Mouse (Mus musculus) lung, postnatal 10 days (tissue): ENCODE measurements around the gene Gdpd2.
A peak's percentile ranks its signal among the peaks of the same experiment; 100 is the strongest.

ENCODE experiments used
- DNase-seq: peaks from one replicate; pipeline ENCODE4 v3.0.0; 2021

Gdpd2 gene

DNA sequence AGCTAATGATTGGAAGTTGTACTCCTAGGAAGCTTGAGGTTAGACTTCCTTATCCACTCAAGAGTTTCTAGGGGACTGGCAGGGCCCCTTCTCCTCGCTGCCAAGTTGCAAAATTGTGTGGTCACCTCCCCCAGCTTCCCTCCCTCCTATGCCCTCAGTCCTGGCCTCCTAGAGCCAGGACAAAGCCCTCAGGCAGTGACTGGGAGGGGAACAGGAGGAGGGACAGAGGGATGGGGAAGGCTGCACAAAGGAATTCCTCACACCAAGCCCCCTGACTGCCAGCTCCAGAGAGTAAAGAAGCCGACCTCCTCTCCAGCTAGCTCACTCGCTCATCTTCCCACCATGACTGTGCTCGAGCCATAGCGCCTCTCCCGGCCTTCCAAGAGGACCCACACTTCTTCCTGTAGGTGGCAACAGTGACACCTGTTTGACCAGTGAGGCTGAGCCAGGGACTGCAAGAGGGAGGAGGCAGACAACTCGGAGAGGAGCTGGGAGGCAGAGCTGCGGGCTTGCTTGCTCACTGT is at the start of gene Gdpd2:
Gene Gdpd2 (plus strand): TSS at position 209 of the 524 bp plus-strand sequence.
- DNase-seq: peak; percentile 38

- DNase-seq: peak; percentile 12
These were observed 43.1 kb upstream of the Gdpd2 start for GRCm38 (mm10) chrX:100686527-100686926.

DNA sequence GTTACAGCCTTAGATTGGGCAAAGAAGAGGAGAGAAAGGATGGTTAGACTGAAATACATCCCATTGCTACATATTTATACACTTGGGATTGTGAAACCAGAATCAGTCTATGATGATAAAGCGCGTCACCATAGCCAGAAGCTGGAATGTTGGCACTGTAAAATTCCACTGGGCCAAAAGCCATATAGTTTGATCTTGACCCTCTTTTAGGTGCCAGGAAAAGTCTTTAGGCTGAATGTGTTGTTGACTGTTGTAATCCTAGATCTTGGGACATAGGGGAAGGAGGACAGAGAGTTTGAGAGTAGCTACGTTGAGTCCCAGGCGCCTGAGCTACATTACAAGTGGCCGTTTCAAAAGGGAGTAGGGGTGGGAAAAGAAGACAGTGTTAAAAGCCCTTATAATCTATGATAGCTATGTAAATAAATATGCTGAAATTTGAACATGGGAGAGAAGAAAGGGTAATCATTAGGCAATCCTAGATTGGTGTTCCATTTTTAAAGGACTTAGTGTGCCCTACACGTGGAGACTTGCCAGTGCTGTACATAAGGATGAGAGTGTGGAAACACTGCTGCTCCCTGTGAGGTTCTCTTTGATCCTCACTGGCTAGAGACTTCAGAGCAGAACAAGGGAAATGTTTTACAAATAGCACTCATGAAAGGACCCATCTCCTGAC is 42.2 kb upstream of the Gdpd2 start:
- peak; percentile 53 for DNase-seq

GRCm38 (mm10) chrX:100688033-100688370 is 41.7 kb upstream of the Gdpd2 start:
- no peak for DNase-seq

GRCm38 (mm10) chrX:100696776-100697175 is 32.9 kb upstream of the Gdpd2 start:
- DNase-seq: no peak

GRCm38 (mm10) chrX:100708032-100708431 is 21.6 kb upstream of the Gdpd2 start:
- DNase-seq: no peak

DNA sequence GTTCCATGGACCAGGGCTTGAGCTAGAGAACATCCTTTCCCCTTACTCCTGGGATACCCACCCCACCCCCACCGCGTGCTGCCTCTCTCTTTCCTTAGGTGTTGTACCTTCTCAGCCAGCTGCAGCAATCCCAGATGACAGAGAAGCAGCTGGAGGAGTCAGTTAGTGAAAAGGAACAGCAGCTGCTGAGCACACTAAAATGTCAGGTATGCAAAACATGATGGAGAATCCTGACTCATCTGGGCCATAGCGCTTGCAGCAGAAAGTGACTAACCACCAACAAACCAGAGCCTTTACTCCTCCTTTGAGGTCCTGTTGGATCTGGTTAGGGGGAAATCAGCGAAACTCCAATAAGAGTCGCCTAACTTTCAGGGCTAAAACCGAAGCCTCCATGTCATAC is 13.5 kb upstream of the Gdpd2 start:
- DNase-seq: no peak

DNA sequence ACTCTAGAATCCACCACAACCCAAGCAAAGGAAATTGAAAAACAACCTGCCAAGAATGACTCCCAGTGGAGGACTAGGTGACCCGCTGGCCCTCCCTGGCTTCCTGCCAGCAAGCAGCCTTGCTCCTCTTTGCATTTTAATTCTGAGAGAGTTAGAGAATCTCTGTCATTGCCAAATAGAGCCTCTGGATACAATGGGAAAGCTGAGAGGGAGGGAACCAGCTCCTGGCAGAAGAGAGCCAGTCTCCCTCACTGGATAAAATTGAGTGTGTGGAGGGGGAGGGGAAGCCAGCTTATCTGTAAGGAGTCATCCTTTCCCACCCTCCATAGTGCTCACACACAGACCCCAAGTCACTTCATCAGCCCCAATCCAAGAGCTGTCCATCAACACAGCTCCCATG is 726 bp upstream of the Gdpd2 start:
- DNase-seq: peak; percentile 9

DNA sequence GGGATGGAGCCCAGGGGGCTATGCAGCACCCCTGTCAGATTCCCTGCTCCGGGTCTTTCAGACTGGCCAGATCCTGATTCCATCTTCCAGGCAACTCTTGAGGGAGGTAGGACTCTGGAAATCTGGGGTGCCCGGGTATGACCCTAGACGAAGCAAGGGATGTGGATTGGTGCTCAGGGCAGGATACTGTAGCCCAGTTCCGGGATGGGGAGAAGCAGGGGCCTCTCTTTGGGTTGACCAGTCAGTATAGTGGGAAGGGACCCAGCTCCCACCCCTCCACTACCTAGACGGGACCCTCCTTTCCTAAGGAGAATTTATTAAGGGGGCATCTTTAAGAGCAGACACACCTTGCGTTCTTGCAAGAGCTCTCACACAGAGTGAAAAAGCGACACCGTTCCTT is 593 bp downstream of the Gdpd2 start:
- no peak for DNase-seq

GRCm38 (mm10) chrX:100734359-100734758 is 4.7 kb downstream of the Gdpd2 start:
- no peak for DNase-seq

DNA sequence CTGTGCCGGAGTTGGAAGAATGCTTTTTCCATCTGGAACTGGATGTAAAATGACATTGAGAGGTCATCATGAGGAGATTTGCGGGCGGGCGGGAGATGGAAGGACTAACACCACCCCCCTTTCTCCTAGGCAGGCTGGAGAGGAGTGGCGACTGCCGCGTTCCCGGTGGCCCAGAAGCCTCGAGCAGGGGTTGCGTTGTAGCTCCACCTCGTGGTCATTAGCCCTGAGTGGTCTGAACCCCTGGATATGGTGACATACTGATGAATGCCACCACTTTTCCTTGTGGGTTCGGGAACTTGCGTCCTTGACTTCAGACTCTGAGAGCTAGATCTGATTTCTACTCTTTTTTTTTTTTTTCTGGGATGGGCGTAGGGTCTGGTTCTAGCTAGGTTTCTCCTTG is 9.2 kb downstream of the Gdpd2 start:
- peak; percentile 80 for DNase-seq

- DNase-seq: peak; percentile 1
These were observed 9.8 kb downstream of the Gdpd2 start for GRCm38 (mm10) chrX:100739443-100739842.

- peak; percentile 50 for DNase-seq
These were observed 11.1 kb downstream of the Gdpd2 start for GRCm38 (mm10) chrX:100740785-100741184.

DNA sequence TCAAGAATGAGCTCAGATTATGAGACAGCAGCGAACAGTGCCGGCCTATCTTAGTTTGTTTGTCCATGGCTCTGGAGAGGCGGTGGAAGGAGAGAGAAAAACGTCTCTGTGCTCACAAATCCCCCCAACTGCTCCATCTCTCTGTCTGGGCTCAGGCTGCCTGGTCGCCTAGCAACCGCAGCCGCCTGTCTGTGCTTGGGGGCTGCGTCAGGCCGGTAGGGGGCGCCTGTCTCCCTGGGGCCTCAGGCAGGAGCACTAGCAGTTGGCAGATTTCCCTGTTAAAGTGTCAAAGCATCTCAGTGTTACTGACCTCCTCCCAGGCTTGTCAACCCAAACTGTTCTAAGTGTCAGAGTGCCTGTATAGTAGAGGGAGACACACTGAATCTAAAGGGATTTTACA is 12.3 kb downstream of the Gdpd2 start:
- DNase-seq: peak; percentile 72

GRCm38 (mm10) chrX:100765855-100766254 is 36.2 kb downstream of the Gdpd2 start:
- no peak for DNase-seq

- peak; percentile 32 for DNase-seq
These were observed 37.7 kb downstream of the Gdpd2 start, which contains the start of gene Dlg3 for GRCm38 (mm10) chrX:100767181-100767884. Gene Dlg3 (plus strand): TSS chrX:100767722.

- no peak for DNase-seq
These were observed 38.4 kb downstream of the Gdpd2 start for GRCm38 (mm10) chrX:100767885-100768626.

- no peak for DNase-seq
These were observed 39.6 kb downstream of the Gdpd2 start for GRCm38 (mm10) chrX:100769281-100769680.

DNA sequence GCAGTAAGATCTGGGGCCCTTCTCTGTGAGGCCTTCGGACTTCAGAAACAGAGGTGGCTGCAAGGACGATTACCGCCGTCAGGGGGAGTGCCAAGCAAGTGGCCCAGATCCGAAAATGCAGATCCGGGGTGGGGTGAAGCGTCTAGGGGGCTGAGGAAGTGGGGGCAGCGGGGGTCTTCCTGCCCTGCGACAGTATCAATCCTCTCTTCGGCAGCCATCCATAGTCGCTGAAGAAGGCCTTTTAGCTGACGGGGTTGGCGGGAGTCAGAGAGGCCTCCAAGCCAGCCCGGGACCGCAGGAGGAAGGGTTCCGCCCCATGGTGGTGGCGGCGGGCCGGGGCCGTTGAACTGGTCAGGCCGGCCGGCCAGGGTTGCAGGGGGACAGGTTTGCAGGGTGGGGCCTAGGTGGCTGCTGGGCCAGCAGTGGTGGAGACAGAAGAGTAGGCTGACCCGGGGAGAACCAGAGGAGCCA is 44.7 kb downstream of the Gdpd2 start:
- DNase-seq: peak; percentile 81

DNA sequence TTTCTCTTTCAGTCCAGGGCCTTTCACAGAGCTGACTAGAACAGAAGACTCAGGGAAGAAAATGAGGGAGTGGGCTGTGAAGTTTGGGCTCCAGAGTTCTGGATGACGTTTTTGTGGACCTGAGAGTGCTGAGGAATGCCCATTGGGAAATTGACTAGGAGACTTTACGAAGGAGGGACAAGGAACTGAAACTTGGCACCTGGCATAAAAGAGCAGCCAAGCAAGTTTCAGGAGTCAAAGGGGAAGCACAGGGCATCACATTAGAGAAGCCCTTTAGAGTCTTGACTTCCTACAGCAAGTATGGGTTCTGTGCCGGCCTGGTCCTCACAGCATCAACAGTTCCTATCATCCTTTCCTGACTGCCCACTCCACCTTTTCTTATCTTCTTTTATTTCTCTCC is 45.7 kb downstream of the Gdpd2 start:
- DNase-seq: no peak

GRCm38 (mm10) chrX:100776494-100776893 is 46.8 kb downstream of the Gdpd2 start:
- DNase-seq: peak; percentile 73

DNA sequence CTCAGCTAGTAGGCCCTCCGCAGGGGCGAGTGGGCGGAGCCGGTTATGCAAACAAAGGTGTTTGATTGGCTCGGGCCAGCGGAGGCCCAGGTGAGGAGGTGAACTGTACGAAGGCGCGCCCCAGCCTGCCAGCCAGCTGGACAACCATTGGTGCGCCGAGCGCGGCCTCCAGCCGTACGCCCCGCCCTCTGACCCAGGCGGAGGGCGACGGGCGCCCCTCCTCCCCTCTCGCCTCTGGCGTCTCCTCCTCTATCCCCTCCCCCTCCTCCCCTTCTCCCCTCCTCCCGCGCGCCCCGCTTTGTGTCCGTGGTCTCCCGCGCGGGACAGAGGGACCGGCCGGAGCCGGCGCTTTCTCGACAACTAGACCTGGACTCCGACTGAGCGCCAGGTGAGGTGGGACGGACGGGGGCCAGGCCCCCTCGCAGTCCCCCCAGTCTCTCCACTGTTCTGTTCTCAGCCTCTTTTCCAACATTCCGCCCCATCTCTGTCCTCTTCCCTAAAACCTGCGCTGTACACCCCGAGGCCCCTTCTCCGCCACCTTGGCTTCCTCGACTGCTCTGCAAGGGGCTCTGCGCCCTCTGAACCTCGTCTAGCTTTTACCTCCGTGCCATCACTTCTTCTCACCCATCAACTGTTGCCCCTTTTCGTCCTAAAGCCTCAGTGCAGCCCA is 47.4 kb downstream of the Gdpd2 start:
- peak; percentile 71 for DNase-seq

DNA sequence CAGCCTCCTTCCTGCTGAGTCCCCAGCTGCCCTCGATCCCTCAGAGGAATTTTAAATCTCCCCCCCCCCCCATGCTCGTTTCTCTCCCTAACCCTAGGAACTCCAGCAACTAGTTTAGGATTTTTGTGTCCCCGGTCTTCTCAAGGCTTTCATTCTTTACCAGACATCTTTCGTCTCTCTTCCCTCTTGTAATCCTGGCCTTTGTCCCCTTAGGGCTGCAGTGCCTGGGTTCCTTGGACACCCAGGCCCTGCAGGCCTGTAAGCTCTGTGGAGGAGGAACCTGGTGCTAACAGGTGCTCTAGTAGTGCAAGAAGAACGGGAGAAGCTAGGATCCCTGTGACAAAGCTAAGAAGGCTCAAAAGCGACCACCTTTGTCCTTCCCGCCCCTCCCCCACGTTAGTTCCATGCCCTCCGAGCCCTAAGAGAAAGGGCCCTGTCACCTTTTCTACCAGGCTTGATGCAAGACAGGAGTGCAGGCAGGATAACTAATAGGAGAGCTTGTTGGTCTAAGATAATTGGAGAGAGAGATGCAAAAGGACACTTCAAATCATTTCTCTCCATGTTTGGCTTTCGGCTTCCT is 48.1 kb downstream of the Gdpd2 start:
- DNase-seq: no peak
